Mouse (Mus musculus): ENCODE measurements around the gene Atrnl1.

Gene Atrnl1

DNA sequence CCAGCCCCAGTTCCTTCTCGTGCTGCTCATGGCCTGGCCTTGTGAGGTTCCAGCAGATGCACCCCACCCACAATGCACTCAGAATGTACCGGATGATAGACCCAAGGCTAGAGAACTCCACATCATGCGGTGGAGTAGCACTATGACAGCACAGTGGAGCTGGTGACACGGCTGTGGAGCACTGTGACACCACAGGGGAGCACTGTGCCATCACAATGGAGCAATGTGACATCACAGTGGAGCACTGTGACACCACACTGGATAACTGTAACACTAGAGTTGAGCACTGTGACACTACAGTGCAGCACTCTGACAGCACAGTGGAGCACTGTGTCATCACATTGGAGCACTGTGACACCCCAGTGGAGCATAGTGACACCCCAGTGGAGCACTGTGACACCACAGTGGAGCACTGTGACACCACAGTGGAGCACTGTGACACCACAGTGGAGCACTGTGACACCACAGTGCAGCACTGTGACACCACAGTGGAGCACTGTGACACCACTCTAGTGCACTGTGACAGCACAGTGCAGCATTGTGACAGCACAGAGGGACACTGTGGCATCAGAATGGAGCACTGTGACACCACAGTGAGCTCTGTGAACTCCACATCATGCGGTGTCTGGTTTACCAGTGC, 502.4 kb downstream of the Atrnl1 start:
- DNase-seq (ENCODE audit: low read depth, low spot score): no peak

DNA sequence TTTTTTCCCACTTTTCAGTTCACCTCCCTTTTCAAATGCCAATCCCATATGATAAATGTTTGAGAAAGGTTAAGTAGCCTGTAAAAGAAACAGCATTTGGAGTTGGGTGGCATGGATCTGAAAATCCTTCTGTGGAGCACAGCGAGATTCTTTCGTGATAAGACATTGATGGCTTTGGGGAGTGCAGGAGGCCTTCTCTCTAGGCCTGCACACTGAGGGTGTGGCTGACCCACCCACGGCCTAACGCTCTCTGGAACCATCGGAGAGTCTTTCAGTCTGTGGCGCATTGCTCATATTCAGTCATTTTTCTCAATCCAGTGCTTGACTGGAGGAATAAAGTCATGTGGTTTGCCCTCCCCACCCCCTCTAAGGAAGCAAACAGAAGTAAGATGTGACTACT, 506.8 kb downstream of the Atrnl1 start:
- DNase-seq (ENCODE audit: low read depth, low spot score): no peak

DNA sequence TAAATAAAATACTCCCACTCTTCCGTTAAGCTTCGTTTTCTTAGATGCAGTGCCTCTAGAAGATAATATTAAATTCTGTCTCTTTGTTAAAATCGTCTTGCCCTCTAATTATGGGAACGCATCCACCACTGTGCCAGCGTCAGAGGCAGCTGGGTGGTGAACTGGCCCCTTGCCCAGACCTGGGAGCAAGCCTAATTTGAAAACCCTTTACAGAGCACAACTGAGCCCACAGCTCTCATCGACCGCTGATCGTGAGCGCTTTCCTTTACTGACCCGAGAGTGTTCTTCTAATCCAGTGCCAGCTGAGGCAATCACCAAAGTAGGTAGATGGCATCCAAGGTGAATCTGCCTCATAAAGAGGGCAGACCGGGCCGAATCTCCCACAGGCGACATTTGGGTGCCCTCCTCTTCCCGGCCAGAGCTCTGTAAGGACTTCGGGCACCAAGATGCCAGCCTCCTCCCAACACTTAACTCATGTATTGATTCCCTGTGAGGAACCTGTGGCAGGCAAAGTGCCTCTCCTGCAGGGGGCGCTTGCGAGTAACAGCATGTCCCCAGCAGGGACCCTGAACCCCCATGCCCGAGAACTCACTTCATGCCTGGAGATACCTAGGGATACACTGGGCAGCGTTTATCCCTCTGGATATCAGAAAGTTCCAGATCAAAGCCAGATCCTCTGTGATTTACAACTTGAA, 507.5 kb downstream of the Atrnl1 start:
- DNase-seq (ENCODE audit: low read depth, low spot score): no peak

DNA sequence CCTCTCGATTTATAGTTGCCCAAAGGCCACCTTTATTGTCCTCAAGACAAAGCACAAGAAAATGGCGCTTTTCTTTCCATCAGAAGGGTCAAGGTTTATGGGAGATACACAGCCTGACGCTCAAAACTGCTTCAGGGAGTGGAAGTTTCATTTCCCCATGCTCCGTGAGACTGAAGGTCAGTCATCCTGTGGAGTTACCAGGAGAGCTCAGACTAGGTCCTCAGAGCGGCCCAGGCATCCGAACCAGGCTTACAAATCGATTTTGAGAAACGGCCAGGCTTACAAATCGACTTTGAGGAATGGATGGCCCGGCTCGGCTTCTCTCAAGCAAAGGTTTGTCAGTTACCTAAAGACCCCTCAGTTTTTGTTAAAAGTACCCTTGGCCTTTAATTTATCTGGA, 508.0 kb downstream of the Atrnl1 start:
- DNase-seq (ENCODE audit: low read depth, low spot score): no peak

DNA sequence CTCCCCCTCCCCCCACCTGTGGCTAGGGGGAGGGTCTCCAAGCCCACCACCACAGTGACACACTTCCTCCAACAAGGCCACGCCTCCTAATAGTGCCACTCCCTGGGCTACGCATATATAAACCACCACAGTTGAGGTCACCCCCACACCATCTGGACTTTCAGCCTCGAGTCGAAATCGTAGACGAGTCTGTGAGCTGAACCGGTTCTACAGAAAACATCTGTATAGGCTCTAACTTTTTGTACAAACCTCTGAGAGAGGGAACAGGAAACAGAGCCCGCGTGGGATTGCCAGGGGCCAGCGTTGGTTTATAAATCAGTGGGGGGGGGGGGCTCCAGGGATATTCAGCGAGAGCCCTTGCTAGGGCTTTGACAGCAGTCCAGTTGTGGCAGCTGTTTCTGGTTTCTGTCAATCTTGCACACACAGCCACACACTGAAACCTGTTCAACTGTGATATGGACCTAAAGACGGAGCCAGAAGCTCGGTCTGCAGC, 508.9 kb downstream of the Atrnl1 start:
- no peak for DNase-seq (ENCODE audit: low read depth, low spot score)

DNA sequence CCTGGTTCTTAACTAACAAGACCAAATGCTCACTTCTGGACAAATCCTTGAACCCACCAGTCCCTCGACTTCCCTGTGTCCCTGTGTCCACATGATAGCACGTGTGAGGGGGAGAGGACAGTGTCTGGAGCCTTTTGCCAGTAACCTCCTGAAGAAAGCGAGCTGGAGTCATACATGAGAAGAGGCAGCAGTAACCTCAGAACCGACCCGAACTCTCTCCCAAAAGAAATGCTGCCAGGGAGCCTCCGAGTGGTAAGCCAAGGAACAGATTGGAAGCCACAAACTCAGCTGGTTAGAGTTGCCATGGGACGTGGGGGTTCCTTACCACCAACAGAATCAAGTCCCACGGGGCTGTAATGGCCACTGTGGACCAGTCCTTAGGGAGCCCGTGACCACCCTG, 509.8 kb downstream of the Atrnl1 start:
- no peak for DNase-seq (ENCODE audit: low read depth, low spot score)

DNA sequence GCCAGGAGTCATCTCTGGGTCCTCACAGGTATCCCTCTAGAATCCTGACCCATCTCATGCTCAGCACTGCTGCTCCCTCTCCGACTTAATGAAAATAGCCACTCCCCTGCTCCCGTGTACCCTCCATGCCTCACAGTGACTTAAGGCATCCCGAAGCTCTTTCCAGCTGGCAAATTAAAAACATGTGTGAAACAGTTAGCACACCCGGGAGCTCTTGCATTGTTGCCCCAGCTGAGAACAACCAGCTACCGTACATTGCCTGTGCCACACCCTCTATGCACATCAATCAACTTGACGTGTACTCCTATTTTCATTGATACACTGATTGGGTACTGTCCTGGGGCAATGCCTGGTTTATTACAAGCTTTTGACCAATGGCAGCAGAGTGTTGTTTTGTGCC, 510.8 kb downstream of the Atrnl1 start:
- DNase-seq (ENCODE audit: low read depth, low spot score): no peak

DNA sequence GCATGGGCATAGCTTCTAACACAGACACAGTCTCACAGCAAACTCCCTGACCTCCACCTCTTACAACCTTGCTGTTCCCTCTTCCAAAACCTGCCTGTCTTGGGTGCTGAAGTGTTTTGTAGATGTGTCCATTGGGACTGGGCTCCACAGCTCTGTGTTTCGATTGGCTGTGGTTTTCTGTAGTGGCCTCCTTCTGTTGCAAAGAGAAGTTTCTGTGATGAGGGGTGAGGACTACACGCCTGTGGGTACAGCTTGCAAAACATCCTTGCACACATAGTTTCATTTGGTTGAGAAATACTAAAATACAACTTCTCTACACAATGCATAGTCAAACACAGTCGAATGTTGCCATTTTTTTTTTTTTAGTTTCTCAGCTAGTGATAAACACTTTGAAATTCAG, 512.8 kb downstream of the Atrnl1 start:
- DNase-seq (ENCODE audit: low read depth, low spot score): no peak

DNA sequence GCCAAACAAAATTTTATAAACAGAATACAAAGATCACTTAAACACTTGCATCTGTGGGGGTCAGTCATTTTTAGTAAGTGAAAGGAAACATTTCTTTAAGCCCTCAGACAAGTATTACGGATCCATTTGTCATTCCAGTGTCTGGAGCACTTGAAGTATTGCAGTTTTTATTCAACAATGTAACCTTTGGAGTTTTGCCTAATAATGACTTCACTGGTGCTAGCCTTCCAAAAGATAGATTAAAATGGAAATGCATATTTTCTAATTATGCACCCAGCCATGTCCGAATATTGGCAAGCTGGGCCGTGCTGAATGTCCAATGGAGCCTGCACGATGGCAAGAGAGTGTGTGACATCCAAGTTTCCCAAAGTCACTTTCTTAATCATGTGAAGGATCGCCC, 513.7 kb downstream of the Atrnl1 start:
- no peak for DNase-seq (ENCODE audit: low read depth, low spot score)

DNA sequence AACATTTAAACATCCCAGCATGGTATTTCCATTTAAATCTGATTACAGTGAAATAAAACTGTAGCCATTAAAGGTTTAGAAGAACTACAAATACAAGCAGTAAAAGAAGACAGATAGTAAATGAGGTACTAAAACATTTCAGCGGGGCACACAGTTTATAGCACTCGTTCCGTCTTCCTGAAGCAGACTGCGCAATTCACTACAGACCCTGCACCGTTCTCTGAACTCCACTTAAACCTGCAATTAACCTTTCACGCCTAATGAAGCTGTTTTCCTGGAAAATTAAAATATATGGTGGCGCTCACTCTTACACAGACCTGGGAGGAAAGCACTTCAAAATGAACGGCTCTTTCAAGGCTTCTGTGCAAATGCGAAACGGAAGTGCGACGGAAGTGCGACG, 514.2 kb downstream of the Atrnl1 start:
- no peak for DNase-seq (ENCODE audit: low read depth, low spot score)

DNA sequence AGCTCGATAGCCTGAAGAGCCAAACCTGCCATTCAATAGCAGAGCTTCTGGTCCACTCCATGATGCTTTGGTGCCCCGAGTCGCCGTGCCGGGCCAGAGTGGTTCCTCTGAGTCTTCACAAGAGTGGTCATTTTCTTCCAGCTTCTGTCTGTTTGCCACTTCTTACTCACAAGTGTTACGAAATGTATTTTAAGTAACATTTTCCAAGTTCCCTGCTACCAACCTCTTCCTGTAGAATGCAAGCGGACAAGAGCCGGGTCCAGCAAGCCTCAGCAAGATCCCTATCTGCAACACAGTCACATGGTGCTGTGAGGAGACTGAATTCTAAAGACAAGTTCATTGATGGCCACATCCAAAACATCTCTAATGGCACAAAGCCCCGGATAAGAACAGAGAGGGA, 521.1 kb downstream of the Atrnl1 start:
- DNase-seq (ENCODE audit: low read depth, low spot score): no peak

DNA sequence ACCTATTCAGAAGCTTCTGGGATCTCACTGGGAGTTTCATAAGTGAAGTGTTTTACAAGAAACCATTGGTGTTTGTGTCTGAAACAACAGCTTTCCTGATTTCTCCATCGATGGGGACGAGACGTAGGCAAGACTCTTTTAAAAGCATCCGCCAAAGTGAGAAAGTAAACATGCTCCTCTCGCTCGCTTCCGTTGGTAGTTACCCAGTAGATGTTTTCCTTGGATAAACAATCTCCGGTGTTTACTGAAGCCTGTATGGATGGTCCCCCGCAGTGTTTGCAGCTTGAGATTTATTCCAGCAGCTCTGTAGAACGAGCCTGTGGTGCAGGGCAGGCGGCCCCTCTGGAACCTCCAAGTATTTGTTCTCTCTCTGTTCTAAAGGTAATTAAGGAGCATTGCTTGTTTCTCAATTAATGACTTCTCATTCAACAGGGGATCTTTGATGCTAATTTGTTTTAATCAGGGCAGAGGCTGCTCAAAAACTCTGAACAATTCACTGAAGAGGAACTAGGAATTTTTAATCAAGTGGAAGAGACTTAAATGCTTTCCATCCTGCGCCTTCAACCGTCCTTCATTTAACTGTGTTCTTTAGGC, 529.5 kb downstream of the Atrnl1 start:
- DNase-seq (ENCODE audit: low read depth, low spot score): no peak

DNA sequence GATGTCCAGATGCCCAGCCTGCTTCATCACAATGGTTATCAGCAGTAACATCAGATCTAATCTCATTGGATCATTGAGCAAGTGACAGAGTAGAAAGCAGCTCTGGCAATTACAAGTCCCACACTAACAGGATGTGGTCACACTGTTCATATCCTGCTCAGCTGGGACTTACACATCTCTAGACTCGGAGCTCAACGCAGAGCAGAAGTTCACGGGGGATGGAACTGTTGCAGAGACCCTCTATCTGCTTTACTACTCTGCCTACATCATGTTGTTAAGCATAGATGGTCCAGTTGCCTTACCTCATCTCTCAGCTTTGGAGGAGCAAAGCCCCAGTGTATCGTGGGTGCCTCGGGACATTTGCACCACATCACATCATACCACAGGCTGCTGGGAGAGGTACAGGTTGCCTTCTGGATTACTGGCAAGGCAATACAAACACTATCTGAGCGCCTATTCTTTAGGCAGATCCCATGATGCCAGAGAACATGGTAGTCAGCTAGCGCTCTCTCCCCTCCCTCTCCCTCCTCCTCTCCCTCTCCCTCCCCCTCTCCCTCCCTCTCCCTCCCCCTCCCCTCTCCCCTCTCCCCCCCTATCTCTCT, 533.1 kb downstream of the Atrnl1 start:
- DNase-seq (ENCODE audit: low read depth, low spot score): no peak

DNA sequence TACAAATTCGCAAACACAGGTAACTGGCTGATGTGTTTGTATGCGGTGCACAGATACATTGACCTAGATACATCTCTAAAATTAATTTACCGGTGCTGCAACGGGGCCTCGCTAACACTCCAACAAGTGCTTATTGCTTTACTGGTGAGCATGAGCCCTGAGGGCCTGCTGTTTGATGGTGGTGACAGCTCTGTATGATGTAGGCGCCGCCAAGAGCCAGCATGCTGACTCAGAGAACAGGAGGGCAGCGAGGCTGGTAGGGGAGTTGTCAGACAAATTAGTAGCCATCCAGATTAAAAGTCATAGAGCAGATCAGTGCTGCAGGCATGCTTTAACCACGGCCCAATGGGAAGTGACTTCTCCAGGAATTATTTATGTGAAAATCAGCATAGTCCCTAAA, 534.7 kb downstream of the Atrnl1 start:
- DNase-seq (ENCODE audit: low read depth, low spot score): no peak

DNA sequence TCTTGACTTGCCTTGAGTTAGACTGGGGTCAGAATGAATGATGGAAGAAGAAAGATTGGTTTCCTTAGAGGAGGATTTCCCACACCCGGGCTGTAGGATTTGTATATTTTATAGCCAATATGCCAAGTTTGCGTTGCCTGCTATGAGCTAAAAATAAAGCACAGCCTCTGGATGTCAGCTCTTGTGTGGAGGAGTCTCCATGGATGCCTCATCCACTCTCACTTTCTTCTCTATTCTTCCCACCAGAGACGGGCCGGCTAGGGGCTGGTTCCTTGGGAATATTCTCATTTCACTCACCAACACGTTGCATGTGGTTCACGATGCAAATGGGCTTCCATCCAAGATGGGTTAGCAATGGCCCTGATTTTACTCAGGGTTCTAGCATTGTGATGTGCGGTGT, 540.4 kb downstream of the Atrnl1 start:
- no peak for DNase-seq (ENCODE audit: low read depth, low spot score)

DNA sequence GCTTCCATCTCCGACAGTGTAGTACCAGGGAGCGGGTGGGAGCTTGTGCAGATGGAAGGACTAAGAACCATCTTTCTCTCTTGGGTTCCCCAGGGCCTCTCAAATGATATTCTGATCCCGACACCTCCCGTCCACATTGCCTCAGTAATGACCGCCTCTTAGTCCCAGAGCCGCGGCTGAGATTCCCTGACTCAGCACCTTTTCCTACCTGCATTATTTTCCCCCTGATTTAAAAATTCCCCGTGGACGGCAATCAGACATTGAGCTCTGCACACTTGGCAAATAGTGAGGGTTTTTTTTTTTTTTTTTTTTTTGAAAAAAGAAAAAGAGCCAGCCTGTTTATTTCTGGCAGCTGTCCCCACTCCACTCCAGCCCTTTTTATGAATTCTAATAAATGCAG, 550.7 kb downstream of the Atrnl1 start:
- no peak for DNase-seq (ENCODE audit: low read depth, low spot score)

DNA sequence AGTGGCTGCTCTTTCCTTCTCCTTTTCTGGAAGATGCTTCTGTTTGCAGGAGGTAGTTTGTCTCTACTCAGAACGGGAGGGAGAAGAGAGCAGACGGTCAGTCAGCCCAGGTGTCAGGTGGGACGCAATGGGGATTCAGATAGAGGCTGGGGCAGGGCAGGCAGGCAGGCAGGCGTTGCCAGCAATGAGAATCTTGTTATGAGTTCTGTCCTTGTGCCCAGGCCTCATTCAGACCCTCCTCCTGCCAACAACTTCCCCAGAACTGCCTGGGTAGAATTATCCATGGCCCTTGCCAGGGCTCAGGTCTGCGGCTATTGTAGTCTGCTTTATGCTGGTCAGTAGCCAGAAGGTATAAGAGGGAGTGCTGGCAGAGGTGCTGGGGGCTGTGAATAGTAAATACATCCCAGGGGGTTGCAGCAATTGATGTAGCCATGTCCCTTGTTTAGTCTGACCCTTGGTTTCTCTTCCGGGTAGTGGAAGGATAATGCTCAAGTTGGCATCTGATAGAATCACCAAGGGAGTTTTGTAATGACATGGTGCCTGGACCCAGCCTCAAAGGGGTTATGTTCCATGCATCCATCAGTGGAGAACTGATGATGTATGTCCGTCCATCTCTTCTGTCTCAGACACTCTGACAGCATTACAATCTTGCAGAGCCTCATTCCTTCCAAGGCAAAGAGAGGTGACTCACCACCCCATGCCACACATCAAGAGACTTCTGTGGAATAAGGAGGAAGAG, 554.2 kb downstream of the Atrnl1 start:
- DNase-seq (ENCODE audit: low read depth, low spot score): no peak

DNA sequence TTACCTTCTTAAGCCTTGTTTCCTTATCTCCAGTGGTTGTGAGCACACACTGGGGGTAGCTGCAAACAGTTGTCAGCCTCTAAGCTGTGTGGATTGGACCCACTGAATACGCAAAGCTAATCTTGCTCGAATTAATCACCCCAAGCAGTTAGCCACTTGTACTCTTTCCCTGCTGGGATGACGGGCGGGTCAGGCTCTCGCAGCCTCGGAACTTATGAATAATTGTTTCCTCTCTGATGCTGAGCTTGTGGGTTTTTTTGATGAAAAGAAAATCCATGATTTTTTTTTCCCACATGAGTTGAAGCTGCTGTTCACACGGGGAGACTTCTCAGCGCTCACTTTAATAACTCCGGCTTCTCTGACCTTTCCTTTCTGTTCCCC, 554.8 kb downstream of the Atrnl1 start:
- DNase-seq (ENCODE audit: low read depth, low spot score): no peak

DNA sequence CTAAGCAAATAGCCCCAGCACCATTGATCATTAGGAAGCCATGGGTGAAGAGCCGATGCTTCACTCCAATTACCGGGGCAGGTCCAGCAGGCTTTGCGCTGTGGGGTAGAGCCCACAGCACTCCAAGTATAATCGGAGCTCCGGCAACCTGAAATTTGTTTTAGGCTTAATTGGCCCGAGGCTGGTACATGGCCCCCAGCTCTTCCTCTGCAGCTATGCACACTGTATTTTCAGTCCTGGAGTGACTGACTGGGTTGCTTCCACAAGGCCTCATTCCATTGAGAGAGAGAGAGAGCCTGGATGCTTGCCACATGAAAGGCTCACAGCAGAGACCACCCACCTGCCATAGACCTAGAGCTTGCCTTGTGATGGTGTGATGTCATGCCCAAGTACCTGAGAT, 555.3 kb downstream of the Atrnl1 start:
- DNase-seq (ENCODE audit: low read depth, low spot score): no peak

DNA sequence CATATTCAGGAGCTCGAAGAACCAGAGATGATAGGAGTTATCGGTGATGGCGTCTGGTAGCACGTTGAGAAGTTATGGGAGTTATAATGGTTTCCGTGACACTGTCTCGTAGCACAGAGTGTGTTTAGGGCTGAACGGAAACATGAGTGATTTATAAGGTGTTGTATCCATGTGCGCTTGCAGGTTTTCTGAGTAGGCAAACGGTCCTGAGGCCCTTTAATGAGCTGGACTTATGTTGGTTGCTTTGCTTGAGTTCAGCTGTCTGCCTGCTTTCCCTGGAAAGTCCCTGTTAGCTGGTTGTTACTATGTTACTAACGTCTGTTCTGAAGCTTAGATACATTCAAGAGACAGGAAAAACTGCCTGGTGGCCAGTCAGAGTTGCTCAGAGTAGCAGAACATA, 567.6 kb downstream of the Atrnl1 start:
- no peak for DNase-seq (ENCODE audit: low read depth, low spot score)

DNA sequence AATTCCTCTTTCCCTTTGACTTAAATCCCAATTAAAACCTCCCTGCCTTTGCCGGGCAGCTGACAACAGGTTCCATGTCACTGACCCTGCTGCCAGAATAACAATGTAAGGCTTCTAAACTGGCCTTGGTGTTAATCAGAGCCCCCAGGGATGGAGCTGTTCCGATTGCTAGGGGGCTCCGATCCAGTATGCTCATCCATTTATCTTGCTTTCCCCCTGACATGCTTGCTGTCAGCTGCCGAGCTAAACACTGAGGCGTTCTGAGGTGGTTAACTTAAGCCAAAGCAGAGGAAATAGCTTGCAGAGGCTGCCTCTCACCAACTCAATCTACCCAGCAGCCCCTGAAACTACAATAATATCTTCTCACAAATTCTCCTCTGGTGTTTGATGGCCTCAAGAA, 569.9 kb downstream of the Atrnl1 start:
- DNase-seq (ENCODE audit: low read depth, low spot score): no peak

Data from telencephalon, adult 2 months (tissue).